Mouse (Mus musculus) c-Kit-positive CD71-positive TER-119-negative erythroid progenitor cells, embryonic 14.5 days (primary cell): ENCODE measurements at regions not wholly inside any gene's neighbourhood (a gene's known extent, or its start where the extent isn't known, plus 50 kb on each side); places are given as distances from the start of the nearest gene placed in this dataset.

Experiments
- DNase-seq: peaks from one replicate; pipeline ENCODE4 v3.0.0-alpha.2; 2013; ENCODE audit warnings: low read depth

GRCm38 (mm10) chr14:120102010-120102748 is 59.9 kb upstream of the Oxgr1 start:
- no peak for DNase-seq

GRCm38 (mm10) chr14:120102749-120103142 is 60.5 kb upstream of the Oxgr1 start:
- no peak for DNase-seq

DNA sequence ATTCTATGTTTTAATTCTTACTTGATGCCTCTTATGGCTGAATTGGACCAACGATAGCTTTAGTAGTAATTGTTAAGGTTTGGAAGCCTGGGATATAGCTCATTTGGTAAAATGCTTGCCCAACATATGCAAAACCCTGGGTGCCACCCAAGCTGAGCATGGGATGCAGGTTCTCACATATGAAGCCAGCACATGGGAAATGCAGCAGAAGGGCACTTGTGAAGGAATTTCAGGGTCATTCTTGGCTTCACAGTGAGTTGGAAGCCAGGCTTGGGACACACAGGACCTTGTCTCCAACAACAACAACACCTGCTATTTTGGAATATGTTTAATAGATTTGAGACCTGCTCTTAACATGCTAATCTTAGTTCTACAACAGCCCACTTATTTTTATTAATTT is 67.6 kb upstream of the Oxgr1 start:
- DNase-seq = no peak

DNA sequence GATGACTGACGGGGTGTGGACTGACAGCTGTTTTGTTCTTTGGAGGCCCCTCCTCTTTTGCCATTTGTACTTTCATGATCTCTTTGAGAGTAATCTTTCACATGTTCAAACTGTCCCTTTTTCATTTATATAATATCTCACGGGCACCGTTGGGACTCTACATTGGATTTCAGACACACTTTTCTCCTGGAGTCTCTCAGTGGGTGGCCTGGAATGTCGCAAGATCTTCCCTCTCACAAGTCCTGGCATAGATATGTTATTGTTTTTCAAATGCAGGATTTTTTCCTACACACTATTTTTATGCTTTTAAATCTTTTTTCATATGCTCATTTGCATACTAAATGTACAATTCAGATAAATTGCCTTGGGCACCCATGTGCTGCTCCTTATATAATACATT is 71.1 kb upstream of the Oxgr1 start:
- no peak for DNase-seq

- no peak for DNase-seq
These were observed 76.3 kb upstream of the Oxgr1 start for GRCm38 (mm10) chr14:120118582-120118981.

- DNase-seq = no peak
These were observed 76.9 kb upstream of the Oxgr1 start for GRCm38 (mm10) chr14:120119094-120119501.

GRCm38 (mm10) chr14:120119506-120119905 is 77.3 kb upstream of the Oxgr1 start:
- no peak for DNase-seq

DNA sequence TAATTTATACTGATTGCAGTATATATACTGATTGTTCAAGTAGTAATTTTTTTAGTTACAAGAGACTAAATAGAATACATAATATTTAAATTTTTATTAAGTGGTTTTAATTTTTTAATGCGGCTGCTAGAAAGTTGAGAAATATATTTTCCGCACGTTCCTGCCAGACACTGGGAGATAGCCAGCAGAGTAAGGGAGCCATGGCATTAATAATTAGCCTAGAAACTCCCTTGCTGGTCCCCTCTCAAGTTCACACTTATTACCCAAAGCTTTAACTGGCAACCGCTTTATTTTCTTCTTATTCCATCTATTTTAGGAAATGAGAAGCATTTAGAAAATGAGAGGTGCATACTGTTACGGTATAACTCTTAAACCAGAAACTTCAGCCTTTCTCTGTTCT is 78.0 kb upstream of the Oxgr1 start:
- no peak for DNase-seq

DNA sequence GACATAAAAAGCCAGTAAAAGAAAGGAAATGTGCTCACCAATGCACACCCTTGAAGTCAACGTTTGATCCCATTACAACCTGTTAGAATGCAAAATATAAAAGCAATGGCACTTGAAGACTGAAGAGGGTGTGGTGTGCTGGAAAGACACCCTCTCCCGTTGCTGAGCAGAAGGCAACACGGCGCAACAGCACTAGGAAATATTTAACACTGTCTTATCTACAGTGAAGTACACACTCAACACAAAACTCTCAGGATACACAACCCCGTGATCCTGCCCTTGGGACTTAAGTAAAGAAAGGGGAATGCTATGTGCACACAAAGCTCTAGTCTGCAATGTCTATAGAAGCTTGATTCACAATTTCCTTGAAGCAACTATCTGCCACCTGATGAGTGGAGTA is 83.1 kb upstream of the Oxgr1 start:
- no peak for DNase-seq

GRCm38 (mm10) chr14:120127481-120127880 is 85.2 kb upstream of the Oxgr1 start:
- DNase-seq = no peak

GRCm38 (mm10) chr14:120134346-120135008 is 92.2 kb upstream of the Oxgr1 start:
- no peak for DNase-seq

DNA sequence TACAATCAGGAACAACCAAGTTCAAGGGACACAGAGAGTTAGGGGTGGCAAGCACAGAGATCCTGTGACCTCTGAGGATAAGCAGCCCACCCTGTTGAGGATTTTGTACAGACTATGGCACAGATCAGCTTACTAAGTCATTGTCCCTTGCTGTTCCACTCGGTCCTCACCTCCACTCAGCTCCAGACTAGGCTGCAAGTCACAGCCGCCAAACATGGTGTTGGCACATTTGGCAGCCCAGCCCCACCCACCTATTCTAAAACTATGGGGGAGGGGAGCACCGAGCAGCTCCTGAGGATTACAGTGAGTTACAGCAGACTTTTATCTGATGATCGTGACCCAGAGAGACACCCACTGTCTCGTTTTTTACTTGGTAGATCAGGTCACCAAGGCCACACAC is 93.0 kb upstream of the Oxgr1 start:
- DNase-seq = no peak

DNA sequence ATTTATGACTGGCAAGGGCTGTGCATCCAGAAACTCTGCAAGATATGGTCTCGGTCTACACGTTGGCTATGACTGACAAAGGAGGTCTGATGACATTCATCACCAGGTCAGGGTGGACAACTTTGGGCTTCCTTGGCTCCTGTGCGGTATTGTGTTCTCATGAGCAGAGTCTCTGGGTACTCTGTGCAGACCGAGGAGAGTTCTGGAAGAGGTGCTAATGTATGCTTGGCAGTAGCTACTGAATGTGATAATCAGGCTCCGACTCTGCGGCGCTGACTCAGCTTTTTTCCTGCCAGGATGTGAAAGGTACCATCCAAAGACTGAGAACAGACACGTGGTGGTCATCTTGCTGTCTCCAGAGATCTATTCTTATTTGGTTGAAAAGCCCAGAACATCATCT is 94.5 kb upstream of the Oxgr1 start:
- no peak for DNase-seq

DNA sequence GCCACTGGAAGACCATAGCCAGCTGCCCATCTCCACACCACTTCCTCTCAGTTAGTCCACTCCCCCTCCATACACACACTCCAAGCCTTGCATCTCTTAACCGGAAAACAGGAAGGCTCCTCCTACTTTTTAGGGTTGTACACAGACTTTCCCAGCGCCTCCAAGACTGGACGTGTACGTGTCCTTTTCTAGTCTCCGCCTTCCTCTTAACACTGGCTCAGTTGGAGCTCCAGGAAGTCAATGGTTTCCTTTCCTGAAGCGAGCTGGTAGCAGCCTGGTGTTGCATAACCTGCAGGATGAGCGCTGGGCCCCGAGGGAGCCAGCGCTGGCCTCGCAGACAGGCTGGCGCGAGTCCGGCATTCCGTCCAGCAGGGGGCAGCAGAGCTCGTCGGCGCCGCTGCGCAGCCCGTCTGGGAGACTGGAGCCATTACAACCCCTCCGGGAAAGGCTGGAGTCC is 95.5 kb upstream of the Oxgr1 start:
- peak; percentile 23 for DNase-seq

- DNase-seq = no peak
These were observed 96.3 kb upstream of the Oxgr1 start for GRCm38 (mm10) chr14:120138546-120138945.

- DNase-seq = no peak
These were observed 97.0 kb upstream of the Oxgr1 start for GRCm38 (mm10) chr14:120139256-120139655.

GRCm38 (mm10) chr14:120139671-120140071 is 97.4 kb upstream of the Oxgr1 start:
- DNase-seq = no peak

- DNase-seq = no peak
These were observed 98.0 kb upstream of the Oxgr1 start for GRCm38 (mm10) chr14:120140211-120140610.

DNA sequence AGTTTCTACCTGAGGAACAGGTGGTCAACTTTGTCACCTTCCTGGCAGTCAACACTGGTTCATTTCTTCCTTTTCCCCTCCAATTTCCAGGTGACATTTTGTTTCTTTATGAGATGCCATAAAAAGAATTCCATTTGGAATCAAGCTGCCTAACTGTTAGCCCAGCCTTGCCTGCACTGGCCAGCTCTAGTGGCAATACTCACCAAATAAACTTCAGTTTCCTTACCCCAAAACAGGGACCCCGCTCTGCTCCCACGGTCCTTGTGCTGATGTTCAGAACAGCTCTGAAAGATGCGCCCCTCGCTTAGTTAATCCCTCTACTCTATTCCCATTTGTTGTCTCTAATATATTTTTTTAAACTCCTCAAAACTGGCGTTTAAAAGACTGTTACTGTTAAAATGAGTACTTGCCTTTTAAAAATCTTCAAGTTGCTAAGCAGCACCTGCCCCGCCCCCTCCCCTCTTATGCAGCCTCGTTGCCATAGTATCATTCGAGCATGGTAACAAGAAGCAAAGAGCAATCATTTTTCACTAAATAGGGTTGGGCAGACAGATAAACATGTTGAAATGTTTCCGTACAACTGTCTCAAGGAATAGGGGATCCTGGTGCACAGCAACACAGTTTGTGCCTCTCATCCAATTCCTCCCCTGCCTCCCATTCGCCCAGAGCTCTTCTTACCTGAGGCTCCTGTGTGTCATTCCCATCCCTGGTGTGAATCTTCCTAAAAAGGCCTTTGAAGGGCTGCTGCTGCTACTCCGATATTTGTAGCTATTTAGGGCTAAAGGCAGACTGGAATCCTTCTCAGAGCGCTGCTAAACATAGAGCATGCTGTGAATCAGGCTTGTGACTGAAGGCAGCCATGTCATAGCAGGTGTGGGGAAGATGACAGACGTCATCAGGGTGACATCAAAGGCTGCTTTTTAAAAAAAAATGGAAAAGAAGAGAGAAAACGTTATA is 98.8 kb upstream of the Oxgr1 start:
- DNase-seq = no peak

- no peak for DNase-seq
These were observed 100.0 kb upstream of the Oxgr1 start for GRCm38 (mm10) chr14:120142281-120142680.

GRCm38 (mm10) chr14:120144451-120144850 is 102.2 kb upstream of the Oxgr1 start:
- DNase-seq = no peak

DNA sequence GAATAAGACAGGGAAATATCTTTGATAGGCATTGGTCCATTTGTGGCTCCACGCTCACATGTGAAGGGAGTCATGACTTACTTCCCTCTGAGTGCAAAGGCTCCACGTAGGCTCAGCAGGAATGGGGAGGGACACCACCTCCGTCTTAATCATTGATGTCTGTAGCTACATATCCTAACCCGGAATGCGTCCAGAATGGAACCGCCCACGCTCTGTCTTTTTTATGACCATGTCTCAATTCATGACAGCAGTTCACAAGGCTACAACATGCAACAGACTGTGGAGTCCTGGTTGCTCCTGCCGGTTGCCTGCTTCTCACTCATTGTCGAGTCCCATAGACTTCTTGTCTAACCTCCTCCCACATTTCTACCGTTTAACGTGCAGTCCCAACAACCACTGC is 104.1 kb upstream of the Oxgr1 start:
- DNase-seq = no peak
